Mouse (Mus musculus) lung, postnatal 0 days (tissue): ENCODE measurements around the gene Prkca.

Source experiments
- CTCF ChIP-seq: IDR thresholded peaks from 2 replicates; pipeline ENCODE4 v1.5.1; 2016; ENCODE audit warnings: antibody characterized with exemption, mild to moderate bottlenecking
- EP300 ChIP-seq: IDR thresholded peaks from 2 replicates; pipeline ENCODE4 v1.6.1; 2016; ENCODE audit warnings: antibody characterized with exemption, mild to moderate bottlenecking, control low read depth

- TF ChIP-seq CTCF (no peak), EP300 (no peak)
Observed at GRCm38 (mm10) chr11:108077514-108077913, 266.2 kb downstream of the Prkca start.
